Mouse (Mus musculus) MN1 (cell line): ENCODE data around the gene Dok1.

ENCODE experiments used
- DNase-seq: peaks from one replicate; pipeline ENCODE4 v3.0.0-alpha.2; 2016; ENCODE audit warnings: low spot score

Dok1 gene

DNA sequence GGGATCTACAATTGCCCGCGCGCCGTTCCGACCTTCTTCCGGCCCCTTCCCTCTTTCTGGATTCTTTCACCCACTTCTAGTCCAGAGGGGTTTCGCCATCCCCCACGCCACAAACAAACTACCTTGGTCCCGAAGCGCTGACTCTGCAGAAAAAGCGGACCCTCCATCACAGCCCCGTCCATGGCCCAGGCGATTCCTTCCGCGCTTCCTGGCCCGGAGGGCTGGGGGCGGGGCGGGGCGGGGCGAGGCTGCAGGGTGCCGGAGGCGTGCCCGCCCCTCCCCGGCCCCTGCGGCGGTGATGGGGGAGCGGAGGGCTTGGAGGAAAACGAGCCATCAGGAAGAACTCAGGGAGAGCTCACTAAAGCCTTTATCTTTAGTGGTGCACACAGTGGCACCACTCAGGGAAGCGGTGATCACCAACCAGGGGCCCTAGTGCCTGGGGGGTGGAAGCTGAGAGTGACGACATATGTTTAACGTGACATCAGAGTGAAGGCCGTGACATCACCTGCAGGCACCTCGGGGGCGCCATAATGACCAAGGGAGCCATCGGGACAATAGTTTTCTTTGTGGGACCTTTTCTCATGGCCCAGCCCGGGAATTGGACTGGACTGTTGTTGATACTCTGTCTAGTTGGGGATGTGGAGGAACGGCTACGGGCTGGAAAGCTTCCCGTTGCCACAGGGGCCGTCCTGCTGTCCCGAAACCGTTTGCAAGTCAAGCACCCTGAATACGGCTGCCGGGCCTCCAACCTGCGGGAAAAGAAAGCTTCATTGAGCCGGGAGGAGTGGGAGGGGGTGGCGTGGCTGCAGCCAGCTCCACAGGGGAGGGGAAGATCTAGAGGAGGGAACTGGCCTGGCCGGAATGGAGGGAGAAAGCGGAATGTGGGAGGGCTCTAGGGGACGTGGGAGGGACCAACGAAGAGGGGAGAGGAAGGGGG, at the start of gene Dok1, which contains the start of gene Loxl3:
Dok1 (minus strand) TSS at position 223 of the 937 bp plus-strand sequence.
Loxl3 (plus strand) TSS at position 925 of the 937 bp plus-strand sequence.
- peak; percentile 73 for DNase-seq

DNA sequence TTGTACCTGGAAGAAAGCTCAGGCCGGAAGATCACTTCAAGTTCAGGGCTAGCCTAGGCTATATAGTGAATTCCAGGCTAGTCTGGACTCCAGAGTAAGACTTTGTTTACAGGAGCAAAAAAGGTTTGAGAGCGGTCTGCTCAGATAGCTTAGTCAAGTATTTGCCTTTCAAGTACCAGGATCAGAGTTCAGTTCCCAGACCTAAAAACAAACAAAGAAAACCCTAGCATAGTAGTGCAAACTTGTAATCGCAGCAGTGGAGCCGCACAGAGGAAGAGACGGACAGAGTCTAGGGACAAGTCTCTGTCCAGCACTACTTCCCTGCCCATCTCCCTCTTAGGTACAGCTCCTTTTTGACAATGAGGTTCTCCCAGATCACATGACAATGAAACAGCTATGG, 46.9 kb upstream of the Dok1 start:
- DNase-seq = no peak

DNA sequence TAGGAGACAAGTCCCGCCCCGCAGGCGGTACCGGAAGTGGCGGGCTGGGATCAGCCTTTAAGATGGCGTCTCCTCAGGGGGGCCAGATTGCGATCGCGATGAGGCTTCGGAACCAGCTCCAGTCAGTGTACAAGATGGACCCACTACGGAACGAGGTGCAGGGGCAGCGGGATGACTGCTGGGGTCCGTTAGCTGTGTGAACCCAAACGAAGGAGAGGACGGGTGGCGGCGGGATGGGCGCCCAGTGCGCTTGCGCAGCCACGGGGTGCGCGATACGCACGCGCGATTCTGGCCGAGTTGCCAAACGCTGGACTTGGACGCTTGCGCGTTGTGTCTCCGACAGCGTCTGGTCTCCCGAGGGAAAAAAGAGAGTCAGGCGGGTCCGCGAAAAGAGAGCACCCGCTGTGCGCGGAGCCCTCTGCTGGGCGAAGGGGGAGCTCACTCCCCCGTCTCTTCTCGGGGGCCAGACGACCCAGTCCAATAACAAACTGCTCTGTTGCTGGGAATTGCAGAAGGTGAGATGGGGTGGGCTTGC, 45.1 kb upstream of the Dok1 start:
- peak; percentile 98 for DNase-seq

DNA sequence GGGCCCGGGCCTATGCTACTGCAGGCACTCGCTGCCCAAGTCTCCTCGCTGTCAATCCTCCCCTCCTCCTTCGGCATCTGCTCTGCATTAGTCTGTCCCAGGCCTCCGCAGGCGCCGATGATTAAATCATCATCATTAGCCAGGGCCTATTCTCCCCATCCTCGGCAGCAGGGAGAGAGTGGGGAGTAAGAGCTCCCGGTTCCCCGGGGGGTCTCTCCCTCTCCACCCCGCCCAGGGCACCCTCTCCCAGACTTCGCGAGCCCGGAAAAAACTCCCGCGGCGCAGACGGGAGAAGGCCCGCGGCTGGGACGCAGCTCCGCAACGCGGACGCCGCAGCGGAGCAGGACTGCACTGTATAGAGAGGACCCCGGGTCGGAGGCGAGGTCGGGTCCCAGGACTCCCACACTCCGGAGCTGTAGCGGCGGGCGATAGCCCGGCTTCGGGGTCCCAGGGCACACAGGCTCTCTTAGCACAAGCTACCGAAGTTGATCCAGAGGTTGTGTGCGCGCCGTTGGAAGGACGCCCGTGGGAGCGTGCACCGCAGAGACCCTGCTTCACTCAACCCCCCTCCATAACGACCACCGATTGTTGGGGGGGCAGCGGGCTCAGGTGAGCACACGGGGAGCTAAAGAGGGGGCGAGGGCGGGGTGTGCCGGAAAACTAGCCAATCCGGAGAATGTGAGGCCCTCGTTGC, 44.5 kb upstream of the Dok1 start, which contains the start of gene Pcgf1:
Pcgf1 (plus strand) TSS at position 240 of the 694 bp plus-strand sequence.
- peak; percentile 74 for DNase-seq

DNA sequence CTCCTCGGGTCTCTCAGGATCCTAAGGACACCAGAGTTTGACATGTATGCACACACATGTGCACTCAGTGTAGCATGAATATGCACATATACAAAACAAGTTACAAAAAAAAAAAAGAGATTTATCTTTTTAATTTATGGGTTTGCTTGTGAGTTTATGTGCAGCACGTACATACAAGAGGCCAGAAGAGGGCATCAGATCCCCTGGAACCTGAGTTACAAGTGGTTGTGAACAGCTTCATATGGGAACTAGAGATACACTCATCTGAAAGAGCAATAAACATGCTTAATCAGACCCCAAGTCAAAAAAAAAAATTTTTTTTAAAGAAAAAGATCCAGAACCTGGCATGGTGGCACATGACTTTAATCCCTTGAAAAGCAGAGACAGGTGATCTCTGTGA, 41.7 kb upstream of the Dok1 start:
- no peak for DNase-seq

DNA sequence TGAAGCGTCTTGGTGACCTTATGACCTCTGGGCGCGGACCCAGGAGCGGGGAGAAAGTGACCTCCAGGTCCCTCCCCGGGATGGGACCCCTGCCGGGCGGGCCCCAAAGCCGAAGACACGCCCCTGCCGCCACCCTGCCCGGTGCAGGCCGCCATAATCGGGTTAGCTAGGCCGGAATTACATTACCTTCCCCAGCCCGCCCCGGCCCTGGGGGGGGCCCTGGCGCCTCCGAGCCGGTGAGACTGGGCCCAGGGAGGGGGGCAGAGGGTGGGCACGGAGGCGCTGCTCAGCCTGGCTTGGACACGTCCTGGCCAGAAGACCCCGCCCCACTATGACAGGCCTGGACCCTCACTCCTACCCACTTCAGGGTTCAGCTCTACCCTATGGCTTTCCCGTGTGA, 37.9 kb upstream of the Dok1 start:
- DNase-seq = no peak

DNA sequence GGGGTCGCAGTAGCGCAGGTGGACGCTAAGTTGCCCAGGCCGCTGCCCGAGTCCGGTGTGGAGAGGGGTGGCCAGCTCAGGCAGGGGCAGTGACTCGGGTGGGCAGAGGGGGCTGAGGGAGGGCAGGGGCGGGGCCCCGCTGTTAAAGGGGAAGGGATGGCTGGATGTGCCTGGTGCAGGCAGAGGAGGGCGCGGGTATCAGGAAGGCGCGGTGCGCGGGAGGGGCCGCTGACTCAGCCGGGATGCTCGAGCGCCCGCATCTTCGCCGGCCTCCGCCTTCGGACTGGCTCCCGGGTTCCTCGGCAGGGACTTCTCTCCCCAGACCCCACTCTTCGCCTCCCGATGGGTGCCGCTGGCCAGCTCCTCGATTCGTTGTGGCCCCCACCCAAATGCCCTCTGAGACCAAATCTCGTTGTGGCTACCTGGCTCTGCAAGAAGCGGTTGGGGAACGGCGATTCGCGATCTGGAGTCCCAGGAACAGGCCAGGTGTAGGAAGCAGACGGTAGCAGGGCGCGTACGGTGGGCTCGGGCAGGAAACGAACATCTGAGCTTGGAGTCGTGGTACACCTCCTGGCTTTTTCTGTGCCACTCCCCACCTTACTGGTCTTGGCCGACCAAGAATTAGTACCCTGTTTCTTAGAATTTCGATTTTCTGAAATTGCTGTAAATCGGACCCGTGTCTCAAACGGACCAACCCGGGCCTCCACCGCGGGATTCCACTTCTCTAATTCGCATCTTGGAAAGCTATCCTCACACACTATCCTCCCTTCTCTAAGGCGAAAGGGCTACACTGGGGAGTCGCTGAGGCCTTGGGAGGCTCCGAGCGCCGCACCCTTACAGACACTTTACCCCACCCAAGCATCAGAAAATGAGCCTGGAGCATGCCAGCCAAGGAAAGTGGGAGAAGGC, 37.3 kb upstream of the Dok1 start:
- DNase-seq = peak; percentile 51

DNA sequence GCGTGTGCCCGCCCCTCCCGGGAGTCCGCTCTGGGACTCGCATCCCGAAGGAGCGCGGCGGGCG, 36.8 kb upstream of the Dok1 start, which contains the start of gene Tlx2:
Tlx2 (minus strand) TSS at position 47 of the 64 bp plus-strand sequence.
- no peak for DNase-seq

DNA sequence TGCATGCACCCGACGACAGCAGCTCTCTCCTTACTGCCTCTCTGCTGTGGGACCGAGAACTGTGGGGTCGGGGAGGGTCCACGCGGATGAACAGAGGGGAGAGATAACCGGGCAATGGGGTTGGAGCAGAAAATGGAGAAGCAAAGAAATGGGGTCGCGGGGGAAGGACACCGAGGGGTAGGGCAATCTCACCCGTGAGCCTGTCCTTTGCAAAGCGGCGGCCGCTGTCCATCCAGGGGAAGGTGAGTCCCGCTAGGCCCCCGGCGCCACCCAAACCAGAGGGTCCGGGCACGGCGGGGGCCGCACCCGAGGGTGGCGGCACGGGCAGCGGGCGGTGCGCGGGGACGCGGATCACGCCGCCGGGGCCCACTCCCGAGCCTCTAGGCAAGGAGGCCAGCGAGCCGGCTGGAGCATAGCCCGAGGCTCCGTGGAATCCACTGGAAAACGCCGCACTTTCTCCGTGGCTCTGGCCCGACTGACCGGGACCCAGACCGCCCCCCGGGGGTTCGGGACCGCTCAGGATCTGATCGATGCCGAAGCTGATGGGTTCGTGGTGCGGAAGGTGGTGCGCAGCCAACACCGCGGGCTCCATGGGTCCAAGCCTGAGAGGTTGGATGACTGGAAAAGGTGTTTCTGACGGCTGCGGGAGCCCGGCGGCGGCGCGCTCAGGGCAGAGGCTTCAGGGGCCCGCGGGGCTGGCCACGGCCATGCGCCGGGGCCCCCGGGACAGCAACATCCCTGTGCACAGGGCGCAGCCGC, 36.4 kb upstream of the Dok1 start:
- DNase-seq = no peak

DNA sequence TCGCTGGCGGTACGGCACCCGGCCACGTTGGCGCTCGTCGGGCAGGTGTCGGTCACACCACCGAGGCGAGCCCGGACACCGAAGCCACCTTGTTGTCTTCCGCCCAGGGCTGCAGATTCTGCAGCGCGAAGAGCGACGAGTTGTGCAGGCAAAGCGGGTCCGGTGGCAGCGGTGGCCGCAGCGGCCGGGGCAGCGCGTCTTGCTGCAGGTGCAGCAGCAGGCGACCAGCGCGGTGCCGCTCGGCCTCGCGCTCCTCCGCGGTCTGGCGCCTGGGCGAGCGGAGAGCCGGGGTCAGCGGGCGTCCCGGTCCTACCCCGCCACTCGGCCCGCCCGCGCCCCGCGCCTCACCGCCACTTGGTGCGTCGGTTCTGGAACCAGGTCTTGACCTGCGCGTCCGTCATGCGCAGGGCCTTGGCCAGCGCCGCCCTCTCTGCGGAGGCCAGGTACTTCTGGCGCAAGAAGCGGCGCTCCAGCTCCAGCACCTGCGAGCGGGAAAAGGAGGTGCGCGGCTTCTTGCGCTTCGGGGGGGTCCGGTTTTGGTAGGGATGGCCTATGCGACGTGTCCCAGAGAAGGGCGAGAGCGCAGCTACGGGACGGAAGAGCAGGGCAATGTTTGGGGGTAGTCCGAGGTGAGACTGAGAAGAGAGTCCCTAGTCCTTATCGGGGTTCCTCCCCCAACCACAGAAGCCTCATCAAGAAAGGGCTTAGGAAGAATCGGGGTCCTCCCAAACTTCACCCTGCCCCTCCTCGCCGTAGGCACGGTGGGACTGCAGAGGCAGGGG, 35.6 kb upstream of the Dok1 start:
- DNase-seq = no peak

DNA sequence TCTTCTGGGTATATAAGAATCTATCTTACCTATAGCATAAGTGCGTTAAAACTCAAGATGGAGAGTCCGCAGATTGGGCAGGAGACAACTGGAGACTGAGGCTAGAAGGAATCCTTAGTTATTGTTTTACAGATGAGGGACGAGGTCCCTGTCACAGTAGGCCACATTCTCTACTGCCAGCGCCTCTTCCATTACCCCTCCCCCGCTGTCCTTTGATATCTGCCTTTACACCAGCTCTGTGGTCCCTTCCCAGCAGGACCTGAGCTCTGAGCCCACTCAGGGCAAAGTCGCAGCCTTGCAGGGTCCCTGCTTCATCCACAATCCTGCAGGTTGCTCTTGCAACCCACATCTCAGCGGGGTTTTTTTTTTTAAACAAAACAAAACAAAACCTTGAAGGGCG, 35.0 kb upstream of the Dok1 start:
- DNase-seq = no peak

DNA sequence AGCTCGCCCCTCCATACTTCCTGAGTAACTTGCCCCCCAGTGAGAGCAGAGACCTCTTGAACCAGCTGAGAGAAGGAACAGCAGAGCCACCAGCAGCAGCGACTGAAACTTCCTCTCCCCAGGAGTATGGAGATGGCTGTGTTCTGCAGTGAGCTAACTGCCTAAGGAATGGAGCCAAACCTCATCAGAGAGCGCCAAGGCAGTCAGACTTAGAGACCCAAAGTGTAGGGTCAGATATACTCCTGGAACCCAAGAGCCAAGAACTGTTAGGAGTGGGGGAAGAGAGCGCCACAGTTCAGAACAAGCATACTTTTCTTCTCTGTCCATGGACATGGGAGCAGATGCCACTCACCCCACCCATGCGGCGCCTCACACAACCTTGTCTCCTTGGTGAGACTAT, 33.2 kb upstream of the Dok1 start:
- DNase-seq = no peak

DNA sequence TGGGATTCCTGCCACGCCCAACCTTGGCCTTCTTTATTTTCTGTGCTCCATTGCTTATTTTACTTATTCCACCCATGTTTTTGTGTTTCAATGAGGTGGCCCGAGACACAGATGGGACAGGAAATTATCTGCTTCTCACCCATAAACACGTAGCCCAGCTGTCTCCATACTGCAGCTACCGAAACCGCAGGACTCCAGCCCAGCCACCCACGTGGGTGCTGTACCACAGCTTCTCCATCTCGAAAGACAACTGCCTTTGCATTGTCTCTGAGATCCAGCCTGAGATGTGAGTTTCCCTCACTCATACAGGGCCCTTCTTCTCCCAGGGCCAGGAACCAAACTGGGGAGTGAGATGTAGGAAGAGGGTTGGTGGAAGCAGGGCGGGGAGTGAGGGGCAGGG, 32.7 kb upstream of the Dok1 start:
- no peak for DNase-seq

DNA sequence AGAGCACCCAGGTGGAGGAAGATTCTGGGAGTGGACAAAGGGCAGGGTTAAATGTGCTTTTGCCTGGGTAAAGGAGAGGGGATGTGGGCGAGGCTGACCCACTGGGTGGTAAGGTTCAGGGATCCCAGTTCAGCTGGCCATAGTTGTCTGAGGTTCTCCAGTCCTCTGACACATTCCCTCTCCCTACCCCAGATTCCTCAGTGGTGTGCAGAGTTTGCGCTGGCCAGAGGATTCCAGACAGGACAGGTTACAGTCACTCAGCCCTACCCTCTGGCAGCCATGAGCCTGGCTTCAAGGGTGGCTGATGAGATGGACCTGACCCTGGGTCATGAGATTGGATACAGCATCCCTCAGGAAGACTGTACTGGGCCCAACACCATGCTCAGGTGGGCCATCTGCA, 25.5 kb upstream of the Dok1 start:
- DNase-seq = no peak

DNA sequence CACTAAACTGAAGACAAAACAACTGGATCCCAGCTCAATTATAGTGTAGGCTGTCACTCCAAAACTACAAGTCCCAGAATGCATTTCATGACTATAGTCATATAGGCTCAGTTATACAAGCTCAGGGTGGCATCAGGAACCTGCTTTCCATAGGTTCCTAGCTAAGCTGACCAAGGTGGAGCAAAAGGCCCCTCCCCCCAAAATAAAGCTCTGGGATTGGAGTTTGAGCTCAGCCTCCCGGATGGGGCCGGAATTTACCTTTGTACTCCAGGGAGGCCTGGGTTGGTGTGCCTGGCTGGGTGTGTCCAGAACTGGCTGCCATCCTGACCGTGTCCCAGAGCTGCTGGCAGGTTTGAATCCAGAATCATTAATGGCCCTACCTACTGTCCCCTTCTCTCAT, 24.5 kb upstream of the Dok1 start, which contains the start of gene Dqx1:
Dqx1 (plus strand) TSS at position 55 of the 400 bp plus-strand sequence.
- peak; percentile 72 for DNase-seq

DNA sequence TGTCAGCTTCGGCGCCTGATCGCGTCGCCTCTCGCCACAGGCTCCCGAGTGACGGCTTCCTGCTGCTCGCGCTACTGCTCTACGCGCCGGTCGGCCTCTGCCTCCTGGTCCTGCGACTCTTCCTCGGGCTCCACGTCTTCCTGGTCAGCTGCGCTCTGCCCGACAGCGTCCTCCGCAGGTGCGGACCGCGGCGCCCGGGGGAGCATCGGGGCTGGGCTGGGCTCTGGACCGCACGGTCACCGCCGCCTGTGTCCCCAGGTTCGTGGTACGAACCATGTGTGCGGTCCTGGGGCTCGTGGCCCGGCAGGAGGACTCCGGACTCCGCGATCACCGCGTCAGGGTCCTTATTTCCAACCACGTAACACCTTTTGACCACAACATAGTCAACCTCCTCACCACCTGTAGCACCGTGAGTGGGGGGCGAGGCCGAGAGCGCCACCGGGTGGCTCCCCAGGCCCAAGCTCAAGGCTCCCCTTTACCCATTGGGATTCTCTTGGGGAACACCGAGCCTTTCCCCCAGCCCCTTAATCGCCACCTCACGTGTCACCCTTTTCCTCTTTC, 21.7 kb upstream of the Dok1 start, which contains the start of gene Htra2:
Htra2 (minus strand) TSS at position 403 of the 561 bp plus-strand sequence.
- no peak for DNase-seq

DNA sequence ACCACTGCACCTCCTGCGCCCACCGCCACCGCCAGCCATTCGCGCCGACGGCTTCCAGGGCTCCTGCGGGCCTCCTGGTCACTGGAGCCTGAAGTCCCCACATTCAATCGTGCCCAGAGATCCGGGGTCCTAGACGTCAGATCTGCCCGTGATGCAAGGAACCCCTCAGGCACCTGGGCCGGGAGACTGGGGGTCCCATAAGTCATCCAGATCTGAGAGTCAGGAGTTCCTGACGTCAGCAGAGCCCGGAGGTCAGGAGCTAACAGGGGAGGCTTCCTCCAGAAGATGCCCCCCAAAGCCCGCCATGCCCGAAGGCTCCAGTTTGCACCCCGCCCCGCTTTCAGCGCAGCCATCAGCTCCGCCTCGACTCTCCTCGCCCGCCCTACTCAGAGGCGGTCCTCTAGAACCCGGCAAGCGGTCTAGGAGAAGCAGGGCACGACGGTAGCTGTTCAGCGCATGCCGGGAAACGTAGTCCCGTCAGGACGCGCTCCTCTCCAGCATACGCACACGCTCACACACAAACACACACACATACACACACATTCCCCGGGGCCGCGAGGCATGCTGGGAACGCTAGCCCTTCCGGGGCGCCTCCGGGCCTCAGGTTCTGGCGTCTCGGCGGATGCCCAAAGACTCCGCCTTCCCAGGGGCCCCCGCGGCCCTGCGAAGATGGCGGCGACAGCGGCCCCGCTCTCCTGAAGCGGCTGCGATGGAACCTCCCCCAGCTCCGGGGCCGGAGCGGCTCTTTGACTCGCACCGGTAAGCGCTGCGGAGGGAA, 21.0 kb upstream of the Dok1 start, which contains the start of gene Aup1:
Aup1 (plus strand) TSS at position 448 of the 778 bp plus-strand sequence.
- DNase-seq = peak; percentile 98

DNA sequence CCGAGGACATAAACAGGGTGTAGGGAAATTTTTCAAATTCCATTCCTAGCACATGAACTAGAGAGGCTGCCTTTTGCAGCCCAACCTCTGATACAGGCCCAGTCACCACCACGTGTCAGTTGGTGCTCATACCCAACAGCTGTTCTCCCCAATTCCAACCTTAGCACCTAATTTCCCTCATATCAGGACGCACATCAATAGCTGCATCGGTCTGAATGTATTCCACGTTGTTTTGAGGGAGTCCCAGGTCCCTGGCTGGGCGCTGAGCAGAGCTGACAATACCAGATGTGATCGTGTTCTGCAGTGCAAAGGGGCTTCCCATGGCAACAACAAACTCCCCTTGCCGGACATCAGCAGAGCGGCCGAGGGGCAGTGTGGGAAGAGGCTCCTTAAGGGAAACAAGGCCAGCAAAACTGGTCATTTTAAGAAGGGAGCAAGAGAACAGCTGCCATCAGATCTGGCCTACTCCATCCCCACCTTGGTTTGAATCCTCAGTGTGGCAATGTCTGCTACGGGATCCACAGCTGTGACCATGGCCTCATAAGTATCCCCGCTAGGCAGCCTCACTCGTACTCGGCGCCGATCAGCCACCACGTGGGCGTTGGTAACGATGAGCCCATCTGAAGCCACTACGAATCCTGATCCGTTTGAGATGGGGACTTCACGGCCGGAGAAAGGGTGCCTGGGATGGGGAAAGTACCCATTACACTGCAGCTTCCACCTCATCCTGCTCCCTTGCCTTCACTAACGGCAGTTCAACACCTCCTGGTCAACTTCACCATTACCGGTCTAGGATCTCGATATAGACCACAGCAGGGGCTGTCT, 20.1 kb upstream of the Dok1 start:
- peak; percentile 67 for DNase-seq
